Mouse (Mus musculus) CH12.LX (cell line): ENCODE results near the gene Pgm3.

Experiments
- CHD1 ChIP-seq: IDR thresholded peaks from 2 replicates; pipeline ENCODE4 v1.6.1; 2012; ENCODE audit warnings: low read depth, low read length, improper control_type of control experiment, inconsistent platforms
- CTCF ChIP-seq, 2 experiments: IDR thresholded peaks in 1 of 2; conservative IDR thresholded peaks in 1 of 2; 2 replicates each; pipeline ENCODE4 v1.5.1; 2011 to 2012; ENCODE audit warnings: low read depth in 2 of 2, low read length in 2 of 2, improper control_type of control experiment in 1 of 2, inconsistent platforms in 1 of 2, mild to moderate bottlenecking in 1 of 2, moderate library complexity in 1 of 2
- KAT2A ChIP-seq: IDR thresholded peaks from 2 replicates; pipeline ENCODE4 v1.6.1; 2012; ENCODE audit warnings: low read length, improper control_type of control experiment, inconsistent platforms; ENCODE audit not compliant: insufficient replicate concordance
- MAZ ChIP-seq: IDR thresholded peaks from 2 replicates; pipeline ENCODE4 v1.6.1; 2012; ENCODE audit warnings: low read depth, mild to moderate bottlenecking, inconsistent platforms, low read length, improper control_type of control experiment, moderate library complexity
- PAX5 ChIP-seq: IDR thresholded peaks from 2 replicates; pipeline ENCODE4 v1.6.1; 2012; ENCODE audit warnings: low read length, inconsistent platforms, mixed read lengths
- POLR2A ChIP-seq: IDR thresholded peaks from 2 replicates; pipeline ENCODE4 v1.6.1; 2011; ENCODE audit warnings: low read depth, mild to moderate bottlenecking, improper control_type of control experiment, low read length
- SMC3 ChIP-seq: IDR thresholded peaks from 2 replicates; pipeline ENCODE4 v1.6.1; 2011; ENCODE audit warnings: low read depth, low read length, improper control_type of control experiment
- UBTF ChIP-seq: IDR thresholded peaks from 2 replicates; pipeline ENCODE4 v1.6.1; 2012; ENCODE audit warnings: low read depth, mild to moderate bottlenecking, inconsistent platforms, low read length, improper control_type of control experiment, moderate library complexity
- USF1 ChIP-seq: IDR thresholded peaks from 2 replicates; pipeline ENCODE4 v1.6.1; 2014; ENCODE audit warnings: low read depth, mild to moderate bottlenecking, inconsistent platforms, low read length, improper control_type of control experiment
- ZKSCAN1 ChIP-seq: IDR thresholded peaks from 2 replicates; pipeline ENCODE4 v1.6.1; 2012; ENCODE audit warnings: low read depth, inconsistent platforms, low read length, improper control_type of control experiment, borderline replicate concordance

DNA sequence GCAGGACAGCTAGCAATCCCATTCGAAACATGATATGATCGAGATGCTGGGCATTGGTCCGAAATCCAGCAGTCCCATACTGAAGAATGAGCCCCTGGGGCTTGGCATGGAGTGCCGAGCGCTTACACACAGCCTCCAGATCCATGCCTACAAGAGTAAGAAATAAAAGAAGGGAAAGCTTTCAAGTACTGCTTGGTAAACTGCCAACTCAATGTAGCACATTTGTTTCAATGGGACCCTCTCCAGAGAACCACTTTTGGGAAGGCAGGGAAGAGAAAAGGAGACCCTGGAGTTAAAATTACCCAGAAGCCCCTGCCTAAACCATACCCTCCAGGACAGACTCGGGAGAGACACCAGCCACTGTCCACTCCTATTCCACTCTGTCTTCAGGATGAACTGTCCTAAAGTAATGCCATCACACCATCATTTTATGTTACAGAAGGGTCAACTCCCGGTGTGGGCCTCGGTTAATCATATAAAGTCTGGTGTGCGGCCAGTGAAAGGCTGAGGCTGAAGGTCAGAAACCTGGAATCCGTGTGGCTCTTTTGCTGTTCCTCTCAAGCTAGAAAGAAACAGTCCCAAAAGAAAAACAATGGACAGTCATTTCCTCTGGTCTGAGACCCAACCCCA is 1.3 kb downstream of the Pgm3 start:
- TF ChIP-seq MAZ (no peak), CHD1 (no peak), CTCF (conservative IDR thresholded peaks at IDR 0.05 in 1 of 2, IDR thresholded peaks at IDR 0.05 in 1 of 2; ENCODE audit: low read depth in 2 of 2, low read length in 2 of 2) (no peak), KAT2A (no peak), PAX5 (no peak), POLR2A (no peak), UBTF (no peak), USF1 (no peak), ZKSCAN1 (no peak), SMC3 (no peak)
